Mouse (Mus musculus): ENCODE data around the gene Gm20388. TPM values are rescaled to one million over a fixed set of nuclear protein-coding genes. Genes with fewer than 3 reads are reported as not detected.

Gm20388 gene
- polyA plus RNA-seq, 1 experiment from 2014 or later = not detected

DNA sequence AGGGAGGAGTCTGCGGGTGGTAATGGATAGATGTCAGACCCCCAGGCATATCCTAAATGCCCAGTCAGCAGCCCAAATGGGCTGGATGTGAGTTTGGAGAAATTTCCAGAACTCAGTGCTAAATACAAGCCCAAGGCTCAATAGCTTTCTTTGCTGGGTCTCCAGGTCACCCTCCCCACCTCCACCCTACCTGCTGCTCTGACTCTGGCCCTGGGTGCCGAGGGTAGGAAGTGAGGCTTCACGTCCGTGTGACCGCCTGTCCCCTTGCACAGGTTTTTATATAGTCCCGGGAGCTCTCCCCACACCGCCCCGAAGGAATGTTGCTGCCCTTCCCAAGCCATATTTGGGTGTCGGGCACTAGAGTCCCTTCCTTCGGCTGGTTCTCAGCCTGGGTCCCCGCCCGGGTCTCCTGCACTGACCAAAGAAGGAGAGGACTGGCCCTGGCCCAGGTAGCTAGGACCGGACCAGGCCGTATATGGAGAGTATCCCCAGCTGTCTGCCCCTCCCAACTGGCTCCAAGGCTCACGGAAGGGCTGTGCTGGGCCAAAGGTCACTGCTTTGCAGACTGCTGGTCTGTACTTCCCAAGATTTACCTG lies 3984.0 kb downstream of the Gm20388 start, which contains the start of gene Acta1:
Gene Acta1 (minus strand): TSS at position 250 of the 596 bp plus-strand sequence.
- Histone ChIP-seq H3K4me3 (peak within 1 kb of the TSS; percentile 3; the same call in 1 of the 2 replicates), H3K4me1 (replicated peaks) (peaks cover 22% of the 10 kb centered on the region), H3K9ac (no peak within 1 kb of the TSS), H3K27me3 (peaks cover 68% of the 10 kb centered on the region), H3K27ac (no peak within 1 kb of the TSS), H3K9me3 (replicated peaks) (no peaks in the 10 kb centered on the region), H3K36me3 (peaks cover 4% of the 10 kb centered on the region; the same call in 1 of the 2 replicates), H3K4me2 (peak within 1 kb of the TSS; percentile 14; the same call in 1 of the 2 replicates)
- WGBS = 15% methylated on average over 15 of the region's 15 CpGs
- ATAC-seq (replicated peaks; ENCODE audit: insufficient number of reproducible peaks, insufficient read depth, low FRiP score, low read depth) = peak; percentile 51; the same call in 1 of the 2 replicates

DNA sequence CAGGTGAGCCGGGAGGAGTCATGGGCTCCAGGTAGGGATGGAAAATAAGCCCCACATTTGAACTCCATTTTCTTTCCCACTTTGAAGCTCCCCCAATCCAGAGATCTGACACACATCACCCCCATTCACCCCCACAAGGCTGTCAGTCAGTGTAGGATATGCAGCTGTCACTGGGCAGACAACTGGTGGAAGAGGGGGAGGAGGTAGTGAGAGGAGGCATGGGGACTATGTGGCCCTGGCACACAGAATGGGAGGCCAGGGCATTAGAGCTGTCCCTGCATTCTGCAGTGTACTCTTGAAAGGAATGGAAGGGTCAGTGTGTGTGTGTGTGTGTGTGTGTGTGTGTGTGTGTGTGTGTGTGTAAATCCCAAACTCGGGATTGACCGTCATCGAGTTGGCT lies 3984.6 kb downstream of the Gm20388 start:
- Histone ChIP-seq H3K9me3 (replicated peaks) (no peaks in the 10 kb centered on the region), H3K9ac (no peak overlapping the region), H3K27ac (no peak overlapping the region), H3K36me3 (peaks cover 7% of the 10 kb centered on the region; the same call in 1 of the 2 replicates), H3K4me3 (no peak overlapping the region), H3K27me3 (peaks cover 63% of the 10 kb centered on the region), H3K4me2 (no peak overlapping the region), H3K4me1 (replicated peaks) (peaks cover 22% of the 10 kb centered on the region)
- no peak for ATAC-seq (replicated peaks; ENCODE audit: insufficient number of reproducible peaks, insufficient read depth, low FRiP score, low read depth)
- 82% methylated on average over 3 of the region's 4 CpGs for WGBS

DNA sequence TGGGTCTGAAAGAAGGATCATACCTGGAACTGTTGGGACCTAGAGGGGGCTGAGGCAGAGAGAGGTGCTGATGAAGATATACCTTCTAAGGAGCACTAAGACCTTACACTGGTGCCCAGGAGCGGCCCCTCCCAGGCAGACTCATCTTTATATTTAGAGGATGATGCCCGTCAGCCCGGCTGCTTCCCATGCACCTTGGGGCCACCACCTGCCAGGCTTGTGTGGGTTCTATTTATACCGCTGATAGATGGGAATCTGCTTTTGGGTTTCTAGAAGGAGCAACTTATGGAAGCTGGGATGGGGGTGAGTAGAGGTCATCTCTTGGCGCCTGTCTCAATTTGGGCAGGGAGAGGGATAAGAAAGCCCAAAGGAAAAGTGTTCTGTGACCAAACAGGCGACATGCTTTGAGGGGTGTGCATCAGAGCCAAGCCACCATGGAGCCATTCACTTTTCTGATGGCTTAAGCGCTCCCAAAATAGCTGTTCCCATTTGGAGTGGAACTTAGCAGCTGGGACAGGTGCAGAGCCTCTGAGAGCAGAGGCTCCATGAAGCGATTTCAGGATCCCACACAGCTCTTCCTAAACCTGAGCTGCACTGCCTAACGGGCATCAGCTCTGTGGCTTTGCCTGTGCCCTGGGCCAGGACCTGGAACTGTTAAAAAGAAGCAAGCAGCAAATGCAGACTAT lies 3985.2 kb downstream of the Gm20388 start:
- Histone ChIP-seq H3K4me1 (replicated peaks) (peaks cover 22% of the 10 kb centered on the region), H3K4me2 (no peak overlapping the region), H3K9me3 (replicated peaks) (no peaks in the 10 kb centered on the region), H3K27ac (no peak overlapping the region), H3K36me3 (peaks cover 13% of the 10 kb centered on the region; the same call in 1 of the 2 replicates), H3K9ac (no peak overlapping the region), H3K27me3 (peaks cover 57% of the 10 kb centered on the region), H3K4me3 (no peak overlapping the region)
- ATAC-seq (replicated peaks; ENCODE audit: insufficient number of reproducible peaks, insufficient read depth, low FRiP score, low read depth) = no peak
- 56% methylated on average over 9 of the region's 9 CpGs for WGBS

DNA sequence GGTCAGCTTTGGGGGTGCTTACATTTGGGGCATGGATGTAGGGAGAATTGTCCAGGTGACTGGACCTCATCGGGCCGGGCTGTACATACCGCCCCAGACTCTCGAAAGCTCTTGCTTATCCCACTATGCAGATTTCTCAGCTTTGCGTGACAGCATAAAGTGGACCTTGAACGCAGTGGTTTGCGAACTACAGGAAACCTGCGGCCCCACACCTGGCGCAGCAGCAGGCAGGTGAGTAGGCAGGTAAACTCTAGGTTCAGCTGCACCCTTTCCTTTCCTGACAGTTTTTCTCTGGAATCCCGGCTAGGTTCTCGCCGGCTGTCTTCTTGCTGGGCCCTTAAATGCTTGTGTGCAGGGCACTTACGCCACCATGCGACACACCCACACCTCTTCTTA lies 3985.7 kb downstream of the Gm20388 start:
- H3K27me3 ChIP-seq = peaks cover 51% of the 10 kb centered on the region
- WGBS = 64% methylated on average over 13 of the region's 14 CpGs

DNA sequence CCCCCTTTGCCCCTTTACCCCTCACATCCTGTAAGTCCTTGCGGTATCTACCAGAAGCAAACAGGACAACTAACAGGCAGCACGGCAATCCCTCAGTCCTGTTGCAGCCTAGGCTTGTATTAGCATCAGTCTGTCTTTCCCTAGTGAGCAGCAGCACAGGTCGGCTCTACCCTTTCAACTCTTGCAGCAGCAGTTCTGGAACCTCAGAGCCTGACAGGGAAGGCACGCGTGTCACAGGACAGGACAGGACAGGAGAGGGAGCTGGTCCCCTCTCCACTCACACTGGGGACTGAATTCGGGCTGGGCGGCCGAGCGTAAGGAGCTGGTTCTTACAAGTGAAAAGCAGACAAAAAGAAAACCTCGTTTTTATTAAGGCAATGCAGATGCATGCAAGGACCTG lies 3986.1 kb downstream of the Gm20388 start:
- Histone ChIP-seq H3K27ac (no peak overlapping the region), H3K4me2 (no peak overlapping the region), H3K9ac (no peak overlapping the region), H3K27me3 (peaks cover 47% of the 10 kb centered on the region), H3K4me3 (no peak overlapping the region), H3K4me1 (replicated peaks) (peaks cover 18% of the 10 kb centered on the region), H3K9me3 (replicated peaks) (no peaks in the 10 kb centered on the region), H3K36me3 (peaks cover 21% of the 10 kb centered on the region; the same call in 1 of the 2 replicates)
- WGBS = 51% methylated on average over 10 of the region's 10 CpGs
- ATAC-seq (replicated peaks; ENCODE audit: insufficient number of reproducible peaks, insufficient read depth, low FRiP score, low read depth) = no peak

More for the DNA sequence above, 3985.7 kb downstream of the Gm20388 start:
- Histone ChIP-seq H3K27ac (no peak overlapping the region), H3K9ac (no peak overlapping the region), H3K4me3 (no peak overlapping the region), H3K36me3 (peaks cover 17% of the 10 kb centered on the region; the same call in 1 of the 2 replicates), H3K9me3 (replicated peaks) (no peaks in the 10 kb centered on the region), H3K4me1 (replicated peaks) (peaks cover 22% of the 10 kb centered on the region), H3K4me2 (no peak overlapping the region)
- no peak for ATAC-seq (replicated peaks; ENCODE audit: insufficient number of reproducible peaks, insufficient read depth, low FRiP score, low read depth)

DNA sequence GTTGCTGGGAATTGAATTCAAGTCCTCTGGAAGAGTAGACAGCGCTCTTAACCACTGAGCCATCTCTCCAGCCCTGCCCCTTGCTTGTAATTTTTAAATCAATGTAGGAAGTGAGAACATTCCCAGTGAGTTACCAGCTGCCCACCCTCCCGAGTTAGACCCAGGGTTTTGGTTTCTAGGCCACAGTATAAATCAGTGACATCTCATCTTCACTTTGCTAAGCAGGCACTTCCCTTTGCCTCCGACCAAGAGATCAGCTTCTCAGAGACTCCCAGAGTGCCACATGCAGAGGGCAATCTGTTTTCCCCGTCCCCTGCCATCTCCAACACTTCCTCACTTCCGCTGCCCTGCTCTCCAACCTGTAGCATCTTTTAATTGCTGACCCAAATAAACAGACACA lies 3987.9 kb downstream of the Gm20388 start:
- no peak overlapping the region for H3K4me2 ChIP-seq
- peaks cover 10% of the 10 kb centered on the region for H3K4me1 ChIP-seq (replicated peaks)
- no peak overlapping the region for H3K4me3 ChIP-seq
- H3K9ac ChIP-seq = no peak overlapping the region
- H3K9me3 ChIP-seq (replicated peaks) = no peaks in the 10 kb centered on the region
- H3K36me3 ChIP-seq = peaks cover 38% of the 10 kb centered on the region; the same call in 1 of the 2 replicates
- H3K27me3 ChIP-seq = peaks cover 29% of the 10 kb centered on the region
- ATAC-seq (replicated peaks; ENCODE audit: insufficient number of reproducible peaks, insufficient read depth, low FRiP score, low read depth) = no peak
- WGBS = 80% methylated on average over 5 of the region's 5 CpGs
- no peak overlapping the region for H3K27ac ChIP-seq

DNA sequence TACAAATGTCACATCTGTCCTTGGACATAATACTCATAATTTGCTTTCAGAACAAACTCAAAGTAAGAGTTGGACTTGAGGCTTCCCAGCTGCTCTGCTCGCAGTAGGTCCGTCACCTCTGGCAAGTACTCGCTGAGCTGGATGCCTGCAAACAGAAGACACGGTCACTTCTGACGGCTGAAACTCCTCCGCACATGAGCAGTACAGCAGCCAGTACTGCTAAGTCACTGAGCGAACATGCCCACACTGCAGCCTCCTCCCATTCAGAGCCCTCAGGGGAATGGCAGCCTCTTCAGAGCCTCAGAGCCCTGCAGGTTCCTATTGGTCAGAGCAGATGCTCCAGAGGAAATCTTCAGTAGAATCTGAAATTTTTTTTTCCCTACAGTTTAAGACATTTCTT lies 3988.7 kb downstream of the Gm20388 start:
- ATAC-seq (replicated peaks; ENCODE audit: insufficient number of reproducible peaks, insufficient read depth, low FRiP score, low read depth) = no peak
- 81% methylated on average over 7 of the region's 7 CpGs for WGBS
- peaks cover 46% of the 10 kb centered on the region for H3K36me3 ChIP-seq

DNA sequence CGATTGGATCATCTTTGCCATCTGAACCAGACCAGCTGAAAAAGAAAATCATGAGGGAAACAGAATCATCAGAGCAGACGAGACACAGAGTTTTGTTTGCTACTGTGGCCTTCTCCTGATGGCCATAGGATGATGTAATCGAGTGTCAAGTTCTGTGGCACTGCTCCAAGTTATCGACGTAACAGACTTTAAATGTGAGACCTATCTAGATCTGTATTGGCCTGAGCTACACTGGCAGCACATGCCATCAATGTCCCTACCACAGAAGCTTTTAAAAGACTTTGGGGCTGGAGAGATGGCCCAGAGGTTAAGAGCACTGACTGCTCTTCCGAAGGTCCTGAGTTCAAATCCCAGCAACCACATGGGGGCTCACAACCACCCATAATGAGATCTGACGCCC lies 3992.0 kb downstream of the Gm20388 start:
- Histone ChIP-seq H3K4me3 (no peak overlapping the region), H3K4me1 (replicated peaks) (no peaks in the 10 kb centered on the region), H3K4me2 (no peak overlapping the region), H3K36me3 (peaks cover 66% of the 10 kb centered on the region), H3K27ac (no peak overlapping the region), H3K27me3 (no peaks in the 10 kb centered on the region), H3K9ac (no peak overlapping the region), H3K9me3 (replicated peaks) (no peaks in the 10 kb centered on the region)
- ATAC-seq (replicated peaks; ENCODE audit: insufficient number of reproducible peaks, insufficient read depth, low FRiP score, low read depth) = no peak
- 81% methylated on average over 7 of the region's 7 CpGs for WGBS

More for the DNA sequence above, 3988.7 kb downstream of the Gm20388 start:
- no peak overlapping the region for H3K9ac ChIP-seq
- H3K9me3 ChIP-seq (replicated peaks) = no peaks in the 10 kb centered on the region
- no peak overlapping the region for H3K27ac ChIP-seq
- no peak overlapping the region for H3K4me2 ChIP-seq
- H3K4me1 ChIP-seq (replicated peaks) = peaks cover 7% of the 10 kb centered on the region
- peaks cover 21% of the 10 kb centered on the region for H3K27me3 ChIP-seq
- H3K4me3 ChIP-seq = no peak overlapping the region

DNA sequence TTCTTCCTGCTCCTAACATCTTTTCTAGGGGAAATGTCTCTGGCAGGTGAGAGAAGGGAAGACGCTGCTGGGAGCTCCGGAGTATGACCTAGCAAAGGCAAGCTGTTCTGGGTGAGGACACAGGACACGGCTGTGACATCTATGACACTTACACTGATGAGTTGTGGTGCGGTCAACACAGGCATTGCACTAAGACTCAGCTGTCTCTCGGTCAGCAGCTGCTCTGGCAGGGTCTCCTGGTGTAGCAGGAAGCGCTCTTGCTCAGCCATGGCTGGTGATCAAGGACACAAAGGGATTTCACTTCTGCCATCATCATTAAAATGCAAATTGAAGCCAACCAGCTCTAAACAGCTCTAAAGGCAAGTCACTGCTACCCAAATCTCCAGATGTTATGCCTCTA lies 3997.0 kb downstream of the Gm20388 start:
- no peak for ATAC-seq (replicated peaks; ENCODE audit: insufficient number of reproducible peaks, insufficient read depth, low FRiP score, low read depth)
- no peaks in the 10 kb centered on the region for H3K27me3 ChIP-seq
- H3K36me3 ChIP-seq = peaks cover 76% of the 10 kb centered on the region
- no peak overlapping the region for H3K4me2 ChIP-seq
- WGBS = 94% methylated on average over 6 of the region's 6 CpGs
- no peak overlapping the region for H3K9ac ChIP-seq
- H3K9me3 ChIP-seq (replicated peaks) = no peaks in the 10 kb centered on the region
- no peaks in the 10 kb centered on the region for H3K4me1 ChIP-seq (replicated peaks)
- no peak overlapping the region for H3K4me3 ChIP-seq
- no peak overlapping the region for H3K27ac ChIP-seq

DNA sequence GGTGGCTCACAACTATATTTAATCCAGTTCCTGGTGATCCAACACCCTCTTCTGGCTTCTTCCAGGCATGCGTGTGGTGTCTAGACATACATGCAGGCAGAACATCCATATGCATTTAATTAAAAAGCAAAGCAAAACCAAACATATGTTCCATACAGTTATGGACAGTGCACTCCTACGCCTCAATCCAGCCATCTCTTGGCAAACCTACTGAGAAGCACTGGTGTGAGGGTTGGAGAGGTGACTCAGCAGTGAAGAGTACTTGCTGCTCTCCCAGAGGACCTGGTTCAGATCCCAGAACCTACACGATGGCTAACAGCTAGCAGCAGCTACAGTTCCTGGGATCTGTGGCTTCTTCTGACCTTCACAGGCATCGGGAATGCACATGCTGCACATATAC lies 4001.6 kb downstream of the Gm20388 start:
- 90% methylated on average over 4 of the region's 4 CpGs for WGBS
- ATAC-seq (replicated peaks; ENCODE audit: insufficient number of reproducible peaks, insufficient read depth, low FRiP score, low read depth) = no peak
- no peaks in the 10 kb centered on the region for H3K27me3 ChIP-seq
- H3K9ac ChIP-seq = no peak overlapping the region
- no peak overlapping the region for H3K4me3 ChIP-seq
- H3K4me2 ChIP-seq = no peak overlapping the region
- H3K9me3 ChIP-seq (replicated peaks) = no peaks in the 10 kb centered on the region
- H3K36me3 ChIP-seq = peaks cover 82% of the 10 kb centered on the region
- H3K27ac ChIP-seq = no peak overlapping the region
- no peaks in the 10 kb centered on the region for H3K4me1 ChIP-seq (replicated peaks)

DNA sequence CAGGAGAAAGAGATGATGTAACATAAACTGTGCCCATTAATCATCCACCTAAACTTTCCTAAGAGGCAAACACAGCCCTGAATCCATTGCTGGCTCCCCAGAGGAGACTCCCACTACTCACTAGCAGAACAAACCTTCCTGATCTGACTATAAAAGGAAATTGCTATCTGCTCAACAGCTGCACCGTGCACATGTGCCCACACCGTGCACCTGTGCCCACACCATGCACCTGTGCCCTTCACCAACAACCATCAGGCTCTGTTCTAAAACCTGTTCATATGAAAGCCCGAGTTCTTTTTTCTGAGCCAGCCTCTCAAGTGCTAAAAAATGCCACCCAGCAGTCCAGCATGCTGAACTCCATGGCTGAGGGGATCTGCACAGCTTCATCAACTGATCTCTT lies 4004.0 kb downstream of the Gm20388 start:
- Histone ChIP-seq H3K9me3 (replicated peaks) (no peaks in the 10 kb centered on the region), H3K9ac (no peak overlapping the region), H3K27ac (no peak overlapping the region), H3K4me1 (replicated peaks) (no peaks in the 10 kb centered on the region), H3K4me2 (no peak overlapping the region), H3K36me3 (peaks cover 83% of the 10 kb centered on the region), H3K4me3 (no peak overlapping the region), H3K27me3 (no peaks in the 10 kb centered on the region)
- no peak for ATAC-seq (replicated peaks; ENCODE audit: insufficient number of reproducible peaks, insufficient read depth, low FRiP score, low read depth)
- WGBS = 99% methylated on average over 3 of the region's 3 CpGs
